Mouse (Mus musculus): ENCODE results near the gene Npnt. TPM values are rescaled to one million over a fixed set of nuclear protein-coding genes. Genes with fewer than 3 reads are reported as not detected.

Gene Npnt
- total RNA-seq, 2 experiments from 2014 or later = 4.5 to 5.5 TPM

DNA sequence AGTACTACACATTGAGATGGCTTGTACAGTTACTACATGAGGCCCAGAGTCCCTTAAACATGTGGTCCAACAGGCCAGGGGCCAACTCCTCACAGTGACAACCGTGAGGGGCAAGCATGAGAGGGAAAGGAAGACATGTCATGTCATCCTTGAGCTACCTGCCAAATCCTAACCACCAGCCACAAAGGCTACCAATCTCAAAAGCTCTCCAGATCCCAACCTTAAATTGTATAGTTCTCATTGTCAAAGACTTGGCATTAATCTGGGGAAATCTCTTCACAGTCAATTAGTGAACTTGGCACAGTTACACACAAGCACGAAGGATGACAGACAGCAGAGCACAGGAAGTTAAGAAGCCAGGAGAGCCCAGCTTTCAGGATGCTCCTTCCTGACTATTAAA lies 15.4 kb downstream of the Npnt start:
- no peak for DNase-seq

DNA sequence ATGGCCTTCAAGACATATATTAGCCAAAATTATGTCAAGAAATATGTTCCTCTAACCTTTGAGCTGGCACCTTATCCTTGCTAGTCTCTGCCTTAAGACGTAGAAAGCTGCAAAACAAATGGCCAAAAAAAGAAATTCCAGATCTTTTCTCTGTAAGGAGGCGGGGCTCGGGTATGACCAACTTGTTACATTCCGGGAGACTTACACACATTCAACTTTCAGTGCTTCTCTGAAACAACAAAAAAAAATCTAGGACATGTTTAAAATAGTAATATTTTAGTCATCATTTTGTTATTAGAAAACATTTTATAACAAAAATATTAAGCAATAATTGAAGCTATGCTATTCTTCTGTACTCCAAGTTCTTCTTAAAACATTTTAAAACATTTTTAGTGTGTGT lies 18.6 kb downstream of the Npnt start:
- no peak for DNase-seq

DNA sequence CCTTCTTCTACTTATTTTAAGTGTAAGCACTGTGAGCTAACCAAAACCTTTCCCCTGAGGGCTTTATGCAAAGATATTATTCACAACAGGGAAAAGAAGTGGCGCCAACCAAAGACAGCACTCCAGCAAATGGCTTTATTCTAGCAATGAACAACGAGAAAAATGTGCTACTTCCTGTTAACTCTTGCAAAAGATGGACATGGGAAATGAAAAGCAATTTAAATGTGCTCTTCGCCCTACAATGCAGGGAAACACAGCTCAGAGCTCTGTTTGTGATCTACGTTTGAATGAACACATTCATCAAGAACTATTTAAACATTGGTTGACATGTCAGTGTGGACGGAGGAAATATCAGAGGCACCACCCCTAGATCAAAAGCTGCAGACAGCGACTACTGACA lies 20.2 kb downstream of the Npnt start:
- DNase-seq = no peak

DNA sequence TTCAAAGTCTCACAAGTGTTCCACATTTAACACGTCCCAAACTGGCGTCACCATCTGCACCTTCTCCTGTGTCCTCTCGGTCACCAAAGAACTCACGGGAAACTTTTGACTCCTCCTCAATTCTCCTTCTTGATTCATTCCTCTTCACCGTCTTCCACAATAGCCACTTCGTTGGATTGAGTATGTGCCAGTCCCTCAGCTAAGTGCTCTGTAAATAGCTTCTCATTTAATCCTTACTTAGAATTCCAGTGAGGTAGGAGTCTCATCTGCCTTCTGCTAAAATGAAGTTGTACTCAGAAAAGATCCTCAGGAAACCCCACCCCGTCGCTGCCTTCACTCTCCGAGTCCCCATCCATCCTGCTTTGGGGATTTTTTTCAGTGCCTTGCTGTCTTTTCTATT lies 21.9 kb downstream of the Npnt start:
- no peak for DNase-seq

DNA sequence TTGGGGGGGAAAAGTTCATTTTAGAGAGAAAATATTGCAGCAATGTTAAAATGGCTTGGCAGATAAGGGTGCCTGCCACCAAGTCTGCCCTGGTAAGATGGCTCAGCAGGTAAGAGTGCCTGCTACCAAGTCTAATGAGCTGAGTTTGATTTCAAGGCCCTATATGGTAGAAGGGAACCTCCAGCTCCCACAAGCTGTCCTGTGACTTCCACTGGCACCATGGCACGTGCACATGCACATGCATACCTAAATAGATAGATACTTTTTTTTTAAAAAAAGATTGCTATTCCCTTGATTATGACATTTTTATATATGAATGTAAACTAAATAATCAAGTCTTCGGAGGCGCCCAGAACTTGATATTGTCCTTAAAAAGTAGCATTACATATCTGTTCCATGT lies 30.3 kb downstream of the Npnt start:
- DNase-seq = no peak

DNA sequence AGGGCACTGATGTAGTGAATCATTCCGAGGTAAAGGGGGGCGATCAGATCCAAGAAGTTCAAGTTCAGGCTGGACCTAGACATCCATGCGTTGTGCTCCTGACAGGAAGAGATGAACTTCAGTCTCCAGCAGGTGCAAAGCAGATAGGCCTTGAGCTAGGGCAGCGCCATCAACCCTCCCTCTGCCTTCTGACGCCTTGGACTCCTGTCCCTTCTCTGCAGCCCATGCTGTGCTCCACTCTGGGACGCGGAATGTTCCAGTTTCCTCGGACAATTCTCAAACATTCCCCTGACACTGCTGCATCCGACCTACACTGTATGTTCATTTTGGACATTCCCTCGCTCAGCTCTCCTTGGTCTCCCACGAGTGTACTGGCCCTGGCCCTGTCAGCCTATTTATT lies 30.9 kb downstream of the Npnt start:
- no peak for DNase-seq

DNA sequence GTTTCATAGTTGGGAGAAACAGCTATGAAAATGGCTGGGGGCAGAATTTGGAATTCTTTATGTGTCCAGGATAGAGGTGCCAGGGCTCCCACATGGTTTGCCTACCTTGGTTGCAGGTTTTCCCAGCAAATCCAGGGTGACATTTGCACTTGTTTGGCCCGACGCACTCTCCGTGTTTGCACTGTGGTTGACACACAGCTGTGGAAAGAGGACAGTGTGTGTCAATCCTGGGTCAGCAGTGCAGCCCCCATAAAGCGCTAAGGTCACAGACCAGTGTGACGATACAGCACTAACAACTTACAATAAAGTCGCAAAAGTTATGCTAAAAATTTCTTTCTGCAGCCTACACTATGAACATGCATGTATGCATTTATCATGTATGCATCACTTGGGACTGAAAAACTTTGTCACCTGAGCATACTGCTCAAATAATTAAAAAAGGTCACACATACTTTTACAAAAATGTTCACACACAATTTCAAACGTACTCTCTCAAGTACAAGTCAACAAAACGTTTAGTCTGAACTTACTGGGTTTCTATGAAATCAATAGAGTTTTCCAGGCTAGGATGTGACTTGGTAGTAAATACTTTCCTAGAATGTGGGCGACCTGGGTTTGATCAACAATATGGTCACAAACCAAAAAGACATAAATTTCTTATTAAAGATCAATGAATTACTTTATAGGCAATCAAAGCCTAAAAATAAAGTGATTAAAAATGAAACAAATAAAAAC lies 32.6 kb downstream of the Npnt start:
- DNase-seq = no peak

DNA sequence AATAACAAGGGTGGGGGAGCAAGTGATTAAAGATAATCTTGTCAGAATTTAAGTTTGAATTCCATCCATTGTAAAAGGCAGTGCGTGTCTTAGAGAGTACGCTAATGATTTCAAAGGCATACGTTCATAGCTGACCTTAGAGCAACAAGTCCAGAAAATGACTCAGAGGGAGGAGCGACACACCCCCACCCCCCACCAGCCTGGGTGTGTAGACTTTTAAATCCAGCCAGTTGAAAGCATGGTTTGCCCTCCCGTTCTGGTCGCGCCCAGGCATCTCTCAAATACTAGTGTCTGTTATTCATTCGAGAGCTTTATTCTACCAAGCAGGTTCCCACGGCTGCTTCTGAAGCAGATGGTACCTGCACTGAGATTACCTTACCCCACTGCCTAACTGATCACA lies 34.4 kb downstream of the Npnt start:
- DNase-seq = no peak

DNA sequence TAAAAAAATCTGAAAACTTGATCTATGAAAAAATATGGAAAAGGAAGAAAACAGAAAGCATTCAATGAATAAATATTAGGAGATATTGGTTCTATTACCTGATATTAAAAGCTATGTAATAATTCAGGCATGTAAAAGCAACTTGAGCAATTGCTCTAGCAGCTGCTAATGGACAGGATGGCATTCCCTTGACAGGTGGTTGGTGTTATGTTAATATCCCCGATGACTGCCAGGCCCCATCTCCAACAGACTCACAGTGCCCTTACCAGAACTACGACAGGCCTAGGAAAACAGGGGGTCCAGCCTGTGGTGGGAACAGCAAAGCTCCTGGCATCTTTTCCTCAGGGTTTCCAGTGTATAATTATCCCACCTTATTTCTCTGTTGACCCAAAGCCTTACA lies 37.7 kb downstream of the Npnt start:
- DNase-seq = no peak

DNA sequence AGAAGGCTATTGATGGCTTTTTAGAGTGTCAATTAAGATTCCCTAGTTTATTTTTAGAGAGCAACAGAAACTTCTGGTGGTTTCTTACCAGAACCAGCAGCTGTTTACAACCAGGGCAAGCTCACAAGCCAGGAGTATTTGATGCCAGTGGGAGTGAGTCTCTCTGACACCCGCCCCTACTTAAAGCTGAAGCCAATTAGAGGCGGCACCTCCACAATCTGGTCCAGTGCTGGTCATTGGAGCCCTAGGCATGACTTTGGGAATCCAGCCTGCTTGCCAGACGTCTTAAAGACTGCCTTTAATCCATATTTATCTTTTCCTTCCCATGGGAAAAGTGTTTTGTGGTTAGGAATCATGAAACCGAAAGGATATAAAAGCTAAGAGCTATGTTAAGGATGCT lies 38.4 kb downstream of the Npnt start:
- no peak for DNase-seq

DNA sequence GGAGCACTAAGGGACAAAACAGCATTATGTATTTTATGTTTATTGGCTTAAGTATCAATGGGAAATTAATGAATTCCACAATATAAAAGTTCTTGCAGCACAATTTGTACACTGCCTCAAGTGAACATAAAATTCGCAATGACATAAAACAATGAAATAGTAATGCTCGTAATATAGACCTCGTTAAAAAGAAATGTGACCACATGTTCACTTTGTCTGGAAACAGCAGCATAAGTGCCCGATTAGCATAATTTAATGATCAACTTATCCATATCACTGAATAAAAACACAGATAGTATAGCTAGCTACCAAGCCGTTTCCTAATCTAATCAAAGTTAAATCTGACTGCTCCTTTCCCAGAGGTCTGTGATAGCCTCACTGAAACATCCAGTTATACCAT lies 39.4 kb downstream of the Npnt start:
- DNase-seq = no peak

DNA sequence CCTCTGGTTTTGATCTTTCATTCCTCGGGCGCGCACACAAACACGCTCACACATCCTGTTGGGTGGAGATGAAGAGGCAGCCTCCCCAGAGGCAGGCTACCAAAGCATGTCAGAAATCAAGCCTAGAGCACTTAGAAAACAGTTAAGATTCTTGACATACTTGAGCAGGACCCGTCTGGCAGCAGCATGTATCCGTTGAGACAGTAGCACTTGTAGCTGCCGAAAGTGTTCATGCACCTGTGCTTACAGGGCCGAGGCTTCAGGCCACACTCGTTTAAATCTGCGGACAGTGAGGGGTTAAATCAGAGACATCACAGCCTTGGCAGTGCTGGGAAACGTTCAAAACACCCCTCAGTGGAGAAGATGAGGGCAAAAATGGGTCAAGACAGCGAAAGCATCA lies 40.4 kb downstream of the Npnt start:
- no peak for DNase-seq

DNA sequence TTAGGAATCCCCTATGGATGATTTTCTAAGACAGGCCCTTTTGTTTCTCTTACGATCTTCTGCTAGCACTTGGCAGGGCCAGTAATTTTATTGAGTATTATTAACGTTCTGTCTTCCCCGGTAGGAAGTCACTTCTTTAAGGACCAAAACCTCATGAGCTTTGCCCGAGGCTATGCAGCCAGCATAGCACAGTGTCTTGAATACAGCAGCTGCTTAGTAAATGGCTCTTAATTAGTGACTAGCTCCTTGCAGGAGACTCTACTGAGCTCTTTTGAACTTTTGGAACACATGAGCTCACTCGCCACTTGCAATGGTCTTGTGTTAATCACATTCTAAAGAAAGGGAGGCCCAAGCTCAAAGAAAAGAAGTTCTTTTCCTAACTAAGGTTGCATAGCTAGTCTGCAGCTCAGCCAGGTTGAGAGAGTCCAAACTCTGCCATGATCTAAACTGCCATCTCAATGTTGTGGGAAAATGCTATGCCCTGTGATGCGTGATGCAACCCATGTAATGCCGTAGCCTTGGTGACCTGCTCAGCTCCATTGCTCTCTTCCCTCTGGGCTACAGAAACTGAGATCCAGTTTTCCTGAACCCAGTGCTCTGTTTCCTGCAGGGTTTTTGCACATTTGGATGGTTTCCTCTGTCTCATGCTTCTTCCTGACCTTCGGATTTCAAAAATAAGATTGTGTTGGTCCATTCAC lies 42.4 kb downstream of the Npnt start:
- DNase-seq = no peak

DNA sequence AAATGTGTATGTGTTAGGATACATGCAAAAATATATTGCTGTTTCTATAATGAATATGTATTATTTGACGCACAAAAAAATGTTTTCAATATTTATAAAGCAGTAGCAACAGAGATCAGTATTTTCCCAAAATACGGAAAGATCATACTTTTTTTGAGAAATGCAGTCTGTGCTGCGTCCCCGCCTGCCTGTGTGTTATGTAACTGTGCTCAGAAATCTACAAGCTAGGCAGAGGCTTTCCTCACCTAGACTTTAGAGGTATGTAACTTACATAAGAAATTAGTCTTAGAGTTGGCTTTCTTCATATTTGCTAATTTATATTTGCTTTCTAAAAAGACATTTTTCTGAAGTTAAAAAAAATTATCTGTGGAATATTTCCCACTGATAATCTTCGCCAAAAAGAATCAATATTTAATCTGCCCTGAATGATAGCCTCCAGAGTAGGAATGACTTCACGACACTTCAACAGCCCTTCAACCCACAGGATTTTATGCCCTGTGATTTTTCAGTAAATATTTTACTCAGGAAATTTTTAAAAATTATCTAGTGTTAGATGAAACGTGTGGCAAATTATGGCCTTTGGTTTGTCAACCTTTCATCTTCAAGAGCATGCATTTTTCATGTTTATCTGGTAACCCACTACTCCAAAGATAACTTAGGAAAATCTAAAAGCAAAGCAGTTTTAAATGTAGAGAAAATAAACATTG lies 44.7 kb downstream of the Npnt start:
- DNase-seq = no peak

DNA sequence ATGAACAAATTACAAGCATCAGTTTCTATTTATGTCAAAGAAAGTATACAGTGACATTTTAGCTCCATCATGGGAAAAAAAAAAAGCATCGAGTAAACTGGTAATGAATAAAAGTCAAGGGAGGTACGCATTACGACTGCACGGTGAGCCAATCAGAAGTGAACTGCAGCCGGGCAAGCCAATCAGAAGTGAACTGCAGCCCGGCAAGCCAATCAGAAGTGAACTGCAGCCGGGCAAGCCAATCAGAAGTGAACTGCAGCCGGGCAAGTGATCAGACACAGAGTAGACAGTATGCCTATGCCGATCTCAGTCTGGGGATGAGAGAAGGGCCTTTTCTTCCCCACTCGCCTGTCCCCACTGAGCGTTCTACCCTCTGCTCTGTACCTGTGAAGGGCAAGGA lies 46.7 kb downstream of the Npnt start:
- no peak for DNase-seq

DNA sequence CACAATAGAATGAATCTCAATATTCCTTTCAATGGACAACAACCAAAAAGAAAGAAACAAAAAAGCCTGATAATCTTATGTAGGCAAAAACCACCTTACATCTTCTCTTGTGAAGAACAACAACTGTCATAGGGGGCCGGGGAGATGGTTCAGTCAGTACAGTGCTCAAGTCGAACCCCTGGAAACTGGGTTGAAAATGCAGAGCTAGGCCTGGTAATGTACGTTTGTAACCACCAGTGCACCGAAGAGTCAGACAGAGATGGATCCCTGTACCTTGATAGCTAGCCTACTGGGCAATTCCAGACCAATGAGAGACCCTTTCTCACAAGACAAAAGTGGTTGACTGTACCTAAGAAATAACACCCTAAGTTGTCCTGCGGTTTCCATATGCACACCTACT lies 47.2 kb downstream of the Npnt start:
- DNase-seq = no peak

DNA sequence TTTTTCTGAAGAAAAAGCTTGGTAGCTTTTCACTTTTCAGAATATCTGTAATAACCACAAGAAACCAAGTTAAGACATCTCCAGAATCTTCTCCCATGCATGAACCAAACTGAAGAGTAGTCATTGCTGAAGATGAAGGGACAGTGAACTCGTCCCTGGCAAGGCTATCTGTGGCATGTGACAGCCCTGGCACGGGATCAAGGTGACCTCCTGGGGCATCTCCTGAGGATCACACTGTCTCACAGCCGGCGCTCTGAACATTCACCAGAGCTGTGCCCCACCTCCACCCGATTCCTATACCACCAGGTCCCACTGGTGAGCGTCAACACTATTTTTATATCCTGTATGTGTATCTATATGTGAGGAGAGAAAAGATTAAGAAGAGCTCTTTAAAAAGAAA lies 47.9 kb downstream of the Npnt start:
- no peak for DNase-seq

DNA sequence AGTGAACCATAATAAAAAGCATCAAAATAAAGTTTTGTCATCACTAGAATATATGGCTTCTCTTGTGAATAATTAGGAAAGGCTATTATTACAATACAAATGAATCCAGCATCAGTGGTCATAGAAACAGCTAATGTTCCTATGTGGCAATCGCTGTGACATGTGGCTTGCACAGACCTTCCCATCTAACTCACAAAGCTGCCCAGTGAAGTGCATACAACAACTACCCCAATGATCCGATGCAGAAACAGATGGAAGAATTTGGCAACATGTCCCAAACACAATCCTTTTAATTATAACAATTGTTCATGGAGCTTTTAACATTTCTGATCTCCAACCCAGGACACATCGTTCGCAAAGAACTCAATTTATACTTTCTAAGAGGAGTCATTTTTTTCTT lies 52.2 kb downstream of the Npnt start:
- no peak for DNase-seq

DNA sequence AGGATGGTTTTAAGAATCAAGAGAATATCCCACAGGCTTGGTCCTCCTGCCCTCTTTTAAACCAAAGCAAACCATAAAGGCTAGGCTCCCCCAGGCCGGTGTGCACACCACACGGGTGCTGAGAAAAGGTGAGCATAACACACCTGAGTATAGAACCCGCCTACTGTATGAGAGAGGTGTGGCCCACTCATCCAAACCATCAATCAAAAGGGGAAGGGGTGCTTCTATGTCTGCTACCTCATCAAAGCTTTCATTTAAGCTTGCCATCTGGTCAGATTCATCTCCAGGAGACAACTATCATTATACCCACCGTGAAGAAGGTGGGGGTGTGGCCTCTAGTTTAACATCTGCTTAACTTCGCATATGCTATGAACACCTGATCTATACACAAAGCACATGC lies 52.7 kb downstream of the Npnt start:
- no peak for DNase-seq

DNA sequence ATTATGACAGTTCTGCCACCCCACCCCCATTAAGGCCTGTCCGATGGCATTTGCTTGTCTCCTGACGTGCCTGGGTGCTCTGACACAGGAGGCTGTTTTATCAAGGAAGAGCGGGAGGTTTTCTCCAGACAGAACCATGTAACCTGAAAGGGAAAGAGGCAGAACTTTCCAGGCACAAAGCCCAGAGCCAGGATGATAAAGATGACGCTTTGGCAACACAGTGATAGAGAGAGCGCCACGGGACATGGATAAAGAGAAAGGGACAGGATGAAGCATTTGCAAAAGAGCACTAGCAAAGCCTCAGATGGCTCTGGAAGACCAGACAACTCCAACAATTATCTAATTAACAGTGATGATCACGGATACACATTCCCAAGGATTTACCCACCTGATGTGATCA lies 56.0 kb downstream of the Npnt start:
- peak; percentile 30 for DNase-seq

DNA sequence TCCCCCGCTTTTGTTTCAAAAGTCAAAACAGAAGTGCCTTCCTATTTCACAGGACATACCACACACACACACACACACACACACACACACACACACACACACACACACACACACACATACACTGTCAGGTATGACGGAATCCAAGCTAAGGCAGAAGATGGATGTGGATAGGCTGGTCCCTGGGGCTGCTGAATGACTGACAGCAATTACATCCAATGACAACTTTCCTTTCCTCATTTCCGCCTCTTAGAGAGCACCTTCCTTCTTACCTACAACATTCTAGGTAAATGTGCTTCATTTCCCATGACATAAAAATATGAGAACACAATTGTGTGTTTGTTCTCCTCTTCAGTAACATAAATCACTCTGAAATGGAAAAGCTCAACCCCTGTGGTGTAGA lies 56.4 kb downstream of the Npnt start:
- no peak for DNase-seq

DNA sequence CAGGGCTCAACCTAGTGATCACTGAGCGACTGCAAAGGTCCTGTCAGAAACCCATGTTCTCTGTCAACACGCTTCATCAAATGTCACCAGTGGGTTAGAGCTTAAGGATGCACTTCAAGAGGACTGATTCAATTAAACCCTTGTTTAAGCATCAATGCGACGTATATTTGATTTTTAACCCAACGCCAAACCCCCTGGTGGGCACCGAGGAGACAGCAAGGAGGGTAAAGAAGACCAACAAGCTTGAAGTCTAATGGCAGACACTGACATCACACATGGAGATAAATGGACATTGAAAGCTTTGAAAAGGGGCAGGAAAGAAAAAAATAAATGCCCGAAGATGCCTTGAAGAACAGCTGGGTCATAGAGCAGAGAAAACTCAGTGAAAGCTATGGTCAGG lies 57.0 kb downstream of the Npnt start:
- no peak for DNase-seq

DNA sequence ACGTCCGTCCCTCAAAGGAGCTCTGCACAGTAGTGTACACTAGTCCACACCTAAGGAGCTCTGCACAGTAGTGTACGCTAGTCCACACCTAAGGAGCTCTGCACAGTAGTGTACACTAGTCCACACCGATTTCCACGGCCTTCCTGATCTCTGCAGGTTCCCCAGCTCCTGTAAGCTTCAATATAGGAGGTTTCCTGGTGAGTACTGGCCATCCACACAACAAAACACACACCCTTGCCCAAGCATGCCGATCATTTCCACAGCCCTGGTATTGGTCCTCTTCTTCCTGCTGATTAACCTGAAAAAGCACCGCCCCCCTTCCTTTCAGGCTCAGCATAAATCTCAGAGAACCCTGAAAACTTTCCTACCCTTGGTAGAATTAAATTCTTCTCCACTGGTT lies 57.6 kb downstream of the Npnt start:
- DNase-seq = no peak
